Mouse (Mus musculus): ENCODE results near the gene Syt9. TPM values are rescaled to one million over a fixed set of nuclear protein-coding genes. Genes with fewer than 3 reads are reported as not detected.
"Not testable (repeated sequence)": the region's sequence is repeated elsewhere in the genome, so short reads cannot be mapped to it uniquely, and the experiment has no call there.

Syt9 gene
- polyA plus RNA-seq, 2 experiments from 2014 or later, result not detected

DNA sequence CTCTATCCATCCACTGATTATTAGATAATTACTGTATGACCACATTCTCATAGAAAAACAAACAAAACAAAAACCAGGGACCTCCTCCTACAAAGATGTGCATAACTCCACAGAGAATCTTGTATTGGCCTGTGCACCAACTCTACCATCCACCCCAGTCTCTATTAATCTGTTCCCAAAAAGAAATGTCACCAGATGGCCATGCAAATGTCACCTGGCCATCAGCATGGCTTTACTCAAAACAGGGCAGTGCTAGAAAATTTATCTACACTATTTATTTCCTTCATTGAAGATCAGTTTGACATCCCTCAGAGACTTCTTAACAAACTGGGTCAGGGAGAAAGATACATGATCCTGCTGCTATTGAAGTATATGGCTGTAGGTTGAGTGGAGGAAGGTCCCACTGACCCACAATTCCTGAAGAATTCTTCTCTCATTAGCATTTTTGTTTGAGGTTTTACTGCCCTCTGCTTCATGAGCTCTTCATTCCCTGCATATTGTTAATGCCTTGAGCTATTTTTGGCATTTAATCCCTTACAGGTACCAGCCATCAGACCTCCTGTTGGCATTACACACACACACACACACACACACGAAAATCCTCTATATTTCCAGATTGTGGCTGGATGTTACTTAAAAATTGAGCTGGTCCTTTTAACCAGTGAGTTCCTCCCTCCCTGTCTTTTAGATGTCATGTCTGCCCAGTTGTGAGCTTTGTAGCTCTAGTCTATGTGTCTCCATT, 91.3 kb downstream of the Syt9 start:
- ATAC-seq, result no peak

- ATAC-seq, result no peak
Observed at GRCm38 (mm10) chr7:107462962-107463361, 92.4 kb downstream of the Syt9 start.

- no peak for ATAC-seq
Observed at GRCm38 (mm10) chr7:107465081-107465480, 94.6 kb downstream of the Syt9 start.

DNA sequence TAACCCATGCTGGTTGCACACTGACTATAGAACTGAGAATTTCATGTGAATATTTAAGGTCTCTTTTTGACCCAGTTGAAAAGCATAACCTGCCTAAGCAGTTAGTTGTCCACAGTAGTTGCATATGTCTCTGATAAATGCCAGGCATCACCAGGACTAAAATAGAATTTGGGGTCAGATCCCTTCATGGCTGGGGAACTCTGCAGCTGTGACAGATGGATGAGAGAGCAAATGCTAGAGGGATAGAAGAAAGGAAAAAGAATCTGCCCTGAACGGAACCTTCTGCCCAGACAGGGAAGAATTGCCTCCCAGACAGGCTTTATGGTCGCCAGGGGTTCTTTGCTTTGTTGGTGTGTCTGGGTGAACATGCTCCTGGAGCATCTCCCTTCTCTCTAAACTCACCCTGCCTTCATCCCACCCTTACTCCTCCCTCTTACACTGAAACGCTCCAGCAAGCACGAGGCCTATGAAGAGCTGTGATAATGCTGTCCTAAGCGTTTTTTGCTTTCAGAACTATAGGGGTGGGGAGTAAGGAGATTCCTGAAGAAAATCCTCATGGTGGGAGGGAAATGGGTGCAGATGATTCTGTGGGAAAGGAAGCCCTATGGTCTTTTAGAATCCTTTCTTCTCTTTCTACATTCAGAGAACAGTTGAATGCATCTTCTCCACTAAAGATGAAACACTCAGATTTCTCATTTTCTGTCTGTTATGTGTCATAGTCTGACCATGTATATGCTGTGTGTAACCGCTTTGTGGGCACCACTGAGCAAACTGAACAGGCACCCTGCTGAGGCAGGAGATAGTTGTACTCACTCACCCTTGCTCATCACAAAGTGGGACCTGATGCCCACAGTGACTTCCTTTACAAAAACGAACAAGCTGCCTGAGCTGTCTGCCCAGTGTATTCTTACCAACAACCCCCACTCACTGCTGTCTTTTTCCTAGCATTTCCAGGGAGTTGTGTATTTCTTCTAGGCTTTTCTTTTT, 108.7 kb downstream of the Syt9 start:
- no peak for ATAC-seq

- not testable (repeated sequence) for ATAC-seq
Observed at GRCm38 (mm10) chr7:107485709-107486108, 115.2 kb downstream of the Syt9 start.

DNA sequence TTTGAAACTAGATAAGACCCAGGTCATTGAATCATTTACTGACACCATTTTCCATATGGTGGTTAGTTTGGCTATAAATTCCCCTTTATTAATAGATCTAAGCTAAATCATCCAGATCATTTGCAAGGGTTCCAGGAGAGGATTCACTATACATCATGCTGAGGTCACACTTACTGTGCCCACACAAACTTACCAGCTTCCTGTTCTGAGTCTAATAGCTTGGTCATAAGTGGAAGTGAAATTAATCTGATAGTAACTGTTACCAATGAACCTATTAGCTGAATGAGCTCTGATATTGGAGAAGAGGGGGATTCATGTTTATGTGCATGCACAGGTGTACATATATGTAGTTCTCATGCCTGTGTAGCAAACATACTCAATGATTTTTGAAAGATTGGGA, 124.9 kb downstream of the Syt9 start:
- no peak for ATAC-seq

GRCm38 (mm10) chr7:107496923-107497322, 126.4 kb downstream of the Syt9 start:
- ATAC-seq, result no peak

- no peak for ATAC-seq
Observed at GRCm38 (mm10) chr7:107500641-107501040, 130.1 kb downstream of the Syt9 start.

GRCm38 (mm10) chr7:107504761-107505712, 134.5 kb downstream of the Syt9 start:
- ATAC-seq, result no peak

DNA sequence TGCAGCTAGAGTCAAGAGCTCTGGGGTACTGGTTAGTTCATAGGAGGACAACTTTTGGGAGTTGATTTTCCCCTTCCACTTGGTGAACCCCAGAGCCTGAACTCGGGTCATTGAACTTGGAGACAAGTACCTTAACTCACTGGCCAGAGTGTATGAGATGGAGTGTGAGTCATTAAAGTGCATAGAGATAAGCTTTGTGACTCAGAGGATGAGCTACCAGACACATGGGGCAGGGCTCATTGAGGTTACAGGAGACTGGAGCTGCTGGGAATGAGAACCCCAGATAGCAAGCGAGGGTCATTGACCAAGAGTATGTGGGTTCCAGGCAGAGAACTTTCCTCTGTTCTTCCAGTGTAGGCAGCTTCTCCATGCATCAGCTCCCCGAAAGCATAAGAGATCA, 137.4 kb downstream of the Syt9 start:
- ATAC-seq, result no peak

DNA sequence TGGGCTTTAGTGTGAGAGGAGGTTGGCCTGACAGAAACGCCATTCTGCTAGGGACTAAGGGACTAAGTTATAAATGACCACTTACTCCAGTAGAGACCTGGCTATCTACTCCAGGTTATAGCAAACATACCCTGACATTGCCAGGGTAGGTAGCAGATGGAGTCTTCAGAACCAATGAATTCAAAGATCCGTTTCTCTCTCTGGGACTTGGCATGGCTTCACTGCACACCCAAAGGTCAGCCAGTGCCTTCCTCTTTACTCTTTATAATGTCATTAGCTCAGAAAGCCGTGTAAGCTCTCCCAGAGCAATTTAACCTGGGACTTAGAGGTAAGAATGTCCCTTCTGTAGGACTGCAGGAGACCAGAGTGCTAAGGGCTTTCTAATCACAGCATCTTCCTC, 139.2 kb downstream of the Syt9 start:
- no peak for ATAC-seq

- no peak for ATAC-seq
Observed at GRCm38 (mm10) chr7:107516704-107517410, 146.3 kb downstream of the Syt9 start.

- no peak for ATAC-seq
Observed at GRCm38 (mm10) chr7:107519256-107520025, 148.9 kb downstream of the Syt9 start.

DNA sequence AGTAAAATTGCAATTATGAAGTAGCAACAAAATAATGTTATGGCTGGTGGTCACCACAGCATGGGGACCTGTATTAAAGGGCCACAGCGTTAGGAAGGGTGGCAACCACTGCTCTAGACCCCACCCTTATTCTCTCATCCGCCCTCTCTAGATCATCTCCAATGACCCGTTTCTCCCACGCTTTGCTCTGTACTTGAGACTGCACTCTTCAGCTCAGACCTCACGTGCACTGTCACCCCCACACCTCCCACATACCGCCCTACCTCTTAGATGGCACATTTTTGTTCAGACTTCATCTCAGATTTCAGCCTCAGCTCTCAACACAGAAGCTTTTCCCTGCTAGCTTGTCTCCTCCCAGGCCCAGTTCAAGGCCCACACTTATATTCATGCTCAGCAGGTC, 150.9 kb downstream of the Syt9 start:
- ATAC-seq, result no peak

DNA sequence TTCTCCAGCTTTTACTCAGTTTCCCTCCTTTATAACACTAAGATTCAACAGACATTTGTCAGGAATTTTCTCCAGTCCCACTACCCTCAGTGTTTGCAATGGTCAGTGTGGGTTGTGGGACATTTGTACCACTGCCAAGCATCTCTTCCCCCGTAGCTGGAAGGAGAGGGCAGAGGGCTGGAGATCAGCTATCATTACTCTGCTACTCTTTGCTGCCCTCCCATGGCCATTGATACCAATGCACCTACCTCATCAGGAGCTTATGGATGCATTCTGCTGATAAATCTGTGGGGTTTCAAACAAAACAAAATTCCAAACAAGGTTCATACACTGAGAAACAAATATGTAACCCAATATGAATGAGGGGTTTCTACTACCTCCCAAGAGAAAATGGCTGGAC, 155.8 kb downstream of the Syt9 start:
- ATAC-seq, result no peak

DNA sequence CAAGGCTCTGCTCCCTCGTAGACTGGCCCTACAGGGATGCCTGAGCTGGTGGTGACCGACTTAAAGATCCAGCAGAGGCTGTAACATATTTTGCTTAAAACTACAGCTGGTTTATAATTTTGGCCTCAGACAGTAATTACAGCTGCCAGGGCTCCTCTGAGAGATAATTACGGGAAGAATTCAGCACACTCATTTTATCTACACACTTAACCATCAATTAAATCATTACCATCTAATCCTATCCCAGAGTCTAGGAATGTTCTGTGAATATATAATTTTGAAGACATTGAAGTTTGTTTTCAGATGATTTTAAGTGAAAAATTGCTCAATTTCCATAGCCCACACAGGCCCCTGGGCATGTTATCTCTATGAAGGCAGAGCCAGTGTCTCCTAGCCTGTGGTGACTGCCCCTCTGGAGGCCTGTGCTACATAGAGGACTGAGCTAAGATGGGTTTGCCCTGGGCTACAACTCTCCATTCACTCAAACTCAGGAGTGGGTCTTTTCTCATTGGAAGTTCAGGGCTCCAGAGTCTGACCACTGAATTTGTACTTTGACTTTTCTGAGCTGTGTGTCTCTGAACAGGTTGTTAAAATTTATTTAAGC, 157.7 kb downstream of the Syt9 start:
- no peak for ATAC-seq

- no peak for ATAC-seq
Observed at GRCm38 (mm10) chr7:107529364-107529763, 158.8 kb downstream of the Syt9 start.

DNA sequence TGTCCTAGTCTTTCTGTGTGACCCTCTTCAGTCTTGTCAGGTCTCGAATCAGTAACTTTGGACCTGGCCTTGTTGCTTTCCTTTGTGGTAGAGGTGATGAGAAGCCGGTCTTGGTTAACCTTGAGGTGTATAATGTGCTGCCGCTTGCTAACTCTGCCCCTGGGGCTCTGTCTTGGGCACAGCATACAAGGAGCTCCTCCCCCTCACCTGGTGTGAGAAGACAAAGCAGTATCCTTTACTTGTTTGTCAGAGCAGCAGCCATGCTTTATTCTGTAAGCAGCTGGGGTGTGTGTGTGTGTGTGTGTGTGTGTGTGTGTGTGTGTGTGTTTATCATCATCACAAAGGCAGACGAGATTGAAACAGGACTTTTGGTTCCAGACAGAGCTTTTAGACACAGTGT, 164.8 kb downstream of the Syt9 start:
- ATAC-seq, result no peak

DNA sequence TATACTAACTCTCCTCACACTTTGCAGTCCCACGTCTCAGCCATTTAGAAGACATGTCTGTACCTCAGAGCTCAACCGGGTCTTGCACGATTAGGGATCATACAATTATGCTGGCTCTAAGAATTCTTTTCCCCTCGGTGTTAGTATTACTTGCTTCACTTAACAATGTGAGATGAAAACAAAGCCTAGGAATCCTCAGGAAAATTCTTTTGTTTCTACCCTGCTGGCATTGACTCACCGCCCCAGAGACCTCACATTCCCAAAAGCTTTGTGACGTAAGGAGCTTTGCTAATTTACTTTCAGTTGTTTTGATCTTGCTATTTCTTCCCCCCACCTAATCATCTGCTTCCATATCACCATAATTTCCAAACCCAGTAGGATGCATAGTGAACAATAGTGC, 166.0 kb downstream of the Syt9 start:
- ATAC-seq, result no peak

GRCm38 (mm10) chr7:107540034-107540433, 169.5 kb downstream of the Syt9 start:
- no peak for ATAC-seq

DNA sequence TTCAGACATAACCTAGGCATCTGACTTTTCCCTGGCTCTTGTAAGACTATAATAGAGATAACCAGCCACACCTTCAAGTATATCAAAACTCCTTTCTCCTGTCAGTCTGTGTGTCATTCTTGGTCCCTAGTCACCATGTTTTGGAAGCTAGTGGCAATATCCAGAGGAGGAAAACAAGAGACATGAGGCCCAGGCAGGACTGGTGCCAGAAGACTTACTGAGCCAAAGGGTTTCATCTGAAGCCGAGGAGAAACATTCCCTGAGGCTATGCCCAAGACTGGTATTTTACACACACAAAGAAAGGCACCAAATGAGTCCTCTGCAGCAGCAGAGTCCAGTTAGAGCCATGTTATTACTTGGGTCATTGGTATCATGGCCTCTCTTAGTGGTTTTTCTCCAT, 174.5 kb downstream of the Syt9 start:
- ATAC-seq, result no peak

All from CD4-positive, CD25-positive, alpha-beta regulatory T cell, adult 4 months (primary cell).